Mouse (Mus musculus) liver, adult 2 months (tissue): Measurements from ENCODE around the gene Ltf.
A peak's percentile ranks its signal among the peaks of the same experiment; 100 is the strongest.

Experiments
- CTCF ChIP-seq: fragments of 200-500 bp; IDR thresholded peaks from 2 replicates; pipeline ENCODE4 v1.5.1; 2011; ENCODE audit warnings: low read depth, low read length, control low read depth
- POLR2A ChIP-seq: fragments of 200-500 bp; IDR thresholded peaks from 2 replicates; pipeline ENCODE4 v1.6.1; 2011; ENCODE audit warnings: low read length, control low read depth; ENCODE audit not compliant: insufficient read depth; ENCODE audit errors: extremely low read depth

DNA sequence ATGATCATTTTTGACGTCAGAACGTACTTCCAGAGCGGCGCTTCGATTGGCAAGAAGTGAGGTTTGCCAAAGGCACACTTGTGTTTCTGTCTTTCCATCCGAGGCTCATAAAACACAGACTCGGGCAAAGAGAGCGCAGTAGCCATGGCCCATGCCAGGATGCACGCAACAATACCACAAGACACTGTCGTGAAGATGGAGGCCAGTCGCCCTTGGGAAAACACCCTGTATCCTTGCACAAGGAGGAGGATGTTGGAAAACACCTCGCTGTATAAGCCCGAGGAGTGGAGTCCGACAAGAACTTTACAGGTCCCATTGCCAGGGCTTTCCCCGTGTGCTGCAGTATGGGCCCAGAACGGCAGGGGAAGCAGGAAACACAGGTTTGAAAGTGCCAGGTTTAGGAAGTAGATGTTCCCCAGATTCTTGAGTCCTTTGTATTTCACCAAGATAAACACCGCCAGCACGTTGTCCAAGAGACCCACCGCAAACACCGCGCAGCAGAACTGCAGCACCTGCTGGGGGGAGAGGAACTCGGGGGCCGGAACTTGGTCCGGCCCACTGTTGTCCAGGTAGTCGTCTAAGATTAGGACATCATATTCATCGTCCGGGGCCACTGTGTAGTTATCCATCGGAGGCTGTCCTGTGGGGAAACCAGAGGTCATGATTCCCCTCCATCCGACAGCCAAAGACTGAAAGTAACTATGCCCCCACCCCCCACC lies 36.9 kb downstream of the Ltf start:
- TF ChIP-seq CTCF (peak; percentile 15; the same call in 1 of the 2 replicates), POLR2A (no peak)
